Mouse (Mus musculus) olfactory bulb, adult 2 months (tissue): ENCODE results near the gene Naa16. TPM values are rescaled to one million over a fixed set of nuclear protein-coding genes. Genes with fewer than 3 reads are reported as not detected.

Source experiments
- H3K27ac ChIP-seq: fragments of 200-500 bp; 2 replicates; pipeline ENCODE4 v1.5.1; 2012; ENCODE audit warnings: low read depth, low read length; ENCODE audit not compliant: insufficient read depth
- H3K4me1 ChIP-seq: fragments of 200-500 bp; 2 replicates; pipeline ENCODE4 v1.6.1; 2012; ENCODE audit warnings: low read length; ENCODE audit not compliant: control insufficient read depth, insufficient read depth
- H3K4me3 ChIP-seq: fragments of 200-500 bp; 2 replicates; pipeline ENCODE4 v1.5.1; 2012; ENCODE audit warnings: mild to moderate bottlenecking, low read depth, low read length, moderate library complexity; ENCODE audit not compliant: insufficient read depth
- CTCF ChIP-seq: fragments of 200-500 bp; IDR thresholded peaks from 2 replicates; pipeline ENCODE4 v1.5.1; 2012; ENCODE audit warnings: low read depth, mild to moderate bottlenecking, low read length, moderate library complexity; ENCODE audit not compliant: insufficient read depth
- POLR2A ChIP-seq: fragments of 200-500 bp; IDR thresholded peaks from 2 replicates; pipeline ENCODE4 v1.6.1; 2012; ENCODE audit warnings: mild to moderate bottlenecking, low read depth, low read length, moderate library complexity; ENCODE audit not compliant: insufficient read depth
- WGBS: fragments of 180-500 bp; shearing (Covaris S2); methylation state at CpG from one replicate; pipeline ENCODE4 v1.1.7; 2018; 5-methylcytosine and 5-hydroxymethylcytosine counted together
- polyA plus RNA-seq: library from polyadenylated mRNA; stranded (reverse); fragments of >200 nt; gene quantifications from 2 replicates; pipeline ENCODE4 v1.2.4, GENCODE M21; 2012; ENCODE audit warnings: low replicate concordance; ENCODE audit not compliant: missing spikeins, insufficient read depth, insufficient read length

Gene Naa16
- polyA plus RNA-seq, 1 experiment: not detected

GRCm38 (mm10) chr14:79295579-79295978 lies 95.0 kb downstream of the Naa16 start:
- H3K4me1 ChIP-seq: peaks cover 8% of the 10 kb centered on the region; the same call in 1 of the 2 replicates
- H3K27ac ChIP-seq: no peak overlapping the region
- WGBS: 74% methylated on average over 9 of the region's 9 CpGs
- no peak for TF ChIP-seq POLR2A
- TF ChIP-seq CTCF: no peak
- H3K4me3 ChIP-seq: no peak overlapping the region

GRCm38 (mm10) chr14:79294950-79295349 lies 95.6 kb downstream of the Naa16 start:
- 77% methylated on average over 5 of the region's 5 CpGs for WGBS
- H3K4me1 ChIP-seq: peaks cover 5% of the 10 kb centered on the region; the same call in 1 of the 2 replicates
- no peak overlapping the region for H3K27ac ChIP-seq
- no peak overlapping the region for H3K4me3 ChIP-seq
- TF ChIP-seq CTCF (no peak), POLR2A (no peak)

- no peak overlapping the region for H3K4me3 ChIP-seq
- 74% methylated on average over 8 of the region's 8 CpGs for WGBS
- H3K4me1 ChIP-seq: peaks cover 5% of the 10 kb centered on the region; the same call in 1 of the 2 replicates
- no peak overlapping the region for H3K27ac ChIP-seq
- TF ChIP-seq POLR2A: no peak
- TF ChIP-seq CTCF: no peak
Measured at GRCm38 (mm10) chr14:79294051-79294814, 96.3 kb downstream of the Naa16 start.

GRCm38 (mm10) chr14:79293119-79293780 lies 97.3 kb downstream of the Naa16 start:
- Histone ChIP-seq H3K4me3 (no peak overlapping the region), H3K27ac (no peak overlapping the region), H3K4me1 (peaks cover 5% of the 10 kb centered on the region; the same call in 1 of the 2 replicates)
- TF ChIP-seq POLR2A: no peak
- no peak for TF ChIP-seq CTCF
- 42% methylated on average over 15 of the region's 16 CpGs for WGBS

- Histone ChIP-seq H3K27ac (no peak overlapping the region), H3K4me3 (no peak overlapping the region), H3K4me1 (peaks cover 5% of the 10 kb centered on the region; the same call in 1 of the 2 replicates)
- 87% methylated on average over 4 of the region's 4 CpGs for WGBS
- TF ChIP-seq POLR2A (no peak), CTCF (no peak)
Measured at GRCm38 (mm10) chr14:79291629-79292028, 98.9 kb downstream of the Naa16 start.

- Histone ChIP-seq H3K4me1 (peaks cover 5% of the 10 kb centered on the region; the same call in 1 of the 2 replicates), H3K27ac (peak overlapping the region; percentile 18; the same call in 1 of the 2 replicates), H3K4me3 (no peak overlapping the region)
- 15% methylated on average over 15 of the region's 15 CpGs for WGBS
- no peak for TF ChIP-seq CTCF
- TF ChIP-seq POLR2A: no peak
Measured at GRCm38 (mm10) chr14:79290683-79291425, 99.7 kb downstream of the Naa16 start.

- Histone ChIP-seq H3K4me3 (no peak overlapping the region), H3K4me1 (peaks cover 5% of the 10 kb centered on the region; the same call in 1 of the 2 replicates), H3K27ac (no peak overlapping the region)
- no peak for TF ChIP-seq CTCF
- no peak for TF ChIP-seq POLR2A
- WGBS: 60% methylated on average over 9 of the region's 9 CpGs
Measured at GRCm38 (mm10) chr14:79289909-79290308, 100.7 kb downstream of the Naa16 start.

- no peak overlapping the region for H3K4me3 ChIP-seq
- 63% methylated on average over 3 of the region's 3 CpGs for WGBS
- peaks cover 4% of the 10 kb centered on the region; the same call in 1 of the 2 replicates for H3K4me1 ChIP-seq
- TF ChIP-seq CTCF: no peak
- TF ChIP-seq POLR2A: no peak
- H3K27ac ChIP-seq: no peak overlapping the region
Measured at GRCm38 (mm10) chr14:79288280-79288679, 102.3 kb downstream of the Naa16 start.
